Mouse (Mus musculus) kidney, postnatal 0 days (tissue): Measurements from ENCODE around the gene Hivep2. TPM values are rescaled to one million over a fixed set of nuclear protein-coding genes. Genes with fewer than 3 reads are reported as not detected.

ENCODE experiments used
- ATAC-seq: fragments of 200-750 bp; cut with Nextera tagmentation; replicated peaks from 2 replicates; pipeline ENCODE4 v1.8.0; 2017; ENCODE audit warnings: low read depth, moderate number of reproducible peaks, moderate TSS enrichment, moderate library complexity; ENCODE audit not compliant: low FRiP score
- DNase-seq: peaks from one replicate; pipeline ENCODE4 v3.0.0-alpha.2; 2016; ENCODE audit warnings: low spot score
- H3K27ac ChIP-seq: fragments of 300-500 bp; sonication (generic); 2 replicates; pipeline ENCODE4 v1.5.1; 2014; ENCODE audit warnings: mild to moderate bottlenecking
- H3K27me3 ChIP-seq: fragments of 300-500 bp; sonication (generic); 2 replicates; pipeline ENCODE4 v1.6.1; 2014; ENCODE audit warnings: low read length, mixed read lengths; ENCODE audit not compliant: insufficient read depth
- H3K36me3 ChIP-seq: fragments of 300-500 bp; sonication (generic); 2 replicates; pipeline ENCODE4 v1.6.1; 2014; ENCODE audit warnings: low read length, mixed read lengths; ENCODE audit not compliant: insufficient read depth
- H3K4me1 ChIP-seq: fragments of 300-500 bp; sonication (generic); replicated peaks from 2 replicates; pipeline ENCODE4 v1.6.1; 2014; ENCODE audit warnings: antibody characterized with exemption, low read length, mixed read lengths; ENCODE audit not compliant: insufficient read depth
- H3K4me2 ChIP-seq: fragments of 300-500 bp; sonication (generic); 2 replicates; pipeline ENCODE4 v1.6.1; 2014; ENCODE audit warnings: mild to moderate bottlenecking, low read length, moderate library complexity, mixed read lengths
- H3K4me3 ChIP-seq: fragments of 300-500 bp; sonication (generic); replicated peaks from 2 replicates; pipeline ENCODE4 v1.5.1; 2014; ENCODE audit warnings: low read depth, low read length
- H3K9ac ChIP-seq: fragments of 300-500 bp; sonication (generic); 2 replicates; pipeline ENCODE4 v1.6.1; 2014; ENCODE audit warnings: low read depth, low read length
- H3K9me3 ChIP-seq: fragments of 300-500 bp; sonication (generic); replicated peaks from 2 replicates; pipeline ENCODE4 v1.6.1; 2016; ENCODE audit warnings: low read length, inconsistent platforms, mixed read lengths
- CTCF ChIP-seq: IDR thresholded peaks from 2 replicates; pipeline ENCODE4 v1.5.1; 2016; ENCODE audit warnings: antibody characterized with exemption, low read depth, mild to moderate bottlenecking, moderate library complexity
- WGBS: fragments of 180-500 bp; shearing (Covaris S2); extraction: QIAGEN DNeasy Blood & Tissue Kit; methylation state at CpG from one replicate; pipeline ENCODE4 v1.1.7; 2014; 5-methylcytosine and 5-hydroxymethylcytosine counted together
- polyA plus RNA-seq: library from polyadenylated mRNA; unstranded; fragments of >200 nt; fragmentation: Nextera tagmentation; extraction: Ambion mirVana; gene quantifications from 2 replicates; pipeline ENCODE4 v1.2.1, GENCODE M21; 2015

The Hivep2 gene
- polyA plus RNA-seq, 1 experiment from 2014 or later: 3.4 TPM

DNA sequence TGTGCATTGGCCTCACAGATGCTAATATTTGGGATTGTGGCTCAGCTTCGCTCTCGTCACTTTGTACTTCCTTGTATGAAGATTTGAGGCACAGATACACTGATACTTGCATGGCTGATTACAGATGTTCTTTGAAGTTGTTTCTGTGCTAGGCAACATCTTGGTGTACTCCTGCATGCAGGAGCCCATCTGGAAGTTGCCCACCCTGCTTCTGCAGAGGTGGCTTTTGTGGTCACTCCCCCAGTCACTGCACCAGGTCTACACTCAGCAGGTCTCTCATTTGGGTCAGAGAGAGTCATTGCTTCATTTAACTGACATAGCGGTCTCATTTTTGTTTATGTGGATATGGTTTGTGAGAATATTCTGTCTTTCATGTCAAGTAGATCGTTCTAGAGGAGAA lies 22.9 kb downstream of the Hivep2 start:
- Histone ChIP-seq H3K27me3 (no peaks in the 10 kb centered on the region), H3K9ac (no peak overlapping the region), H3K27ac (no peak overlapping the region), H3K4me1 (0 out of 2 replicates have a peak, but pooled peaks cover 3% of the 10 kb centered on the region), H3K9me3 (no peaks in the 10 kb centered on the region), H3K36me3 (no peaks in the 10 kb centered on the region), H3K4me2 (no peak overlapping the region), H3K4me3 (no peak overlapping the region)
- no peak for TF ChIP-seq CTCF
- ATAC-seq: no peak
- WGBS: 85% methylated on average over 4 of the region's 4 CpGs
- no peak for DNase-seq

DNA sequence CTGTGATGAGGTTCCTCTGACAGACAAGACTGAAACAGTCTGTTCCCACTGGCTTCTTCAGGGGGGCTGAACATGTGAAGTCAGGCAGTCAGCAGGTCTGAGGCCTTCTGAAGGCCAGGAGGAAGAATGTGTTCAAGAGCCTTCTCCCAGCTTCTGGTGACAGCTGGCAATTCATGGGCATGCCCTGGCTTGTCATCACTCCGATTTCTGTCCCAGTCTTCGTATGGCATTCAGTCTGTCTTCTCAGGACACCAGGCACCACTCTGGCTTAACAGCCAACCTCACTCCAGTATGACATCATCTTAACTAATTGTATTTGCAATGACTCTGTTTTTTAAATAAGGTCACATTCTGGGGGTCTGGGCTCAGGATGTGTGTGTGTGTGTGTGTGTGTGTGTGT lies 25.0 kb downstream of the Hivep2 start:
- Histone ChIP-seq H3K36me3 (no peaks in the 10 kb centered on the region), H3K27me3 (no peaks in the 10 kb centered on the region), H3K27ac (no peak overlapping the region), H3K9ac (no peak overlapping the region), H3K4me1 (0 out of 2 replicates have a peak, but pooled peaks cover 3% of the 10 kb centered on the region), H3K9me3 (no peaks in the 10 kb centered on the region), H3K4me3 (no peak overlapping the region), H3K4me2 (no peak overlapping the region)
- no peak for TF ChIP-seq CTCF
- 86% methylated on average over 2 of the region's 2 CpGs for WGBS
- DNase-seq (no peak), ATAC-seq (no peak)

DNA sequence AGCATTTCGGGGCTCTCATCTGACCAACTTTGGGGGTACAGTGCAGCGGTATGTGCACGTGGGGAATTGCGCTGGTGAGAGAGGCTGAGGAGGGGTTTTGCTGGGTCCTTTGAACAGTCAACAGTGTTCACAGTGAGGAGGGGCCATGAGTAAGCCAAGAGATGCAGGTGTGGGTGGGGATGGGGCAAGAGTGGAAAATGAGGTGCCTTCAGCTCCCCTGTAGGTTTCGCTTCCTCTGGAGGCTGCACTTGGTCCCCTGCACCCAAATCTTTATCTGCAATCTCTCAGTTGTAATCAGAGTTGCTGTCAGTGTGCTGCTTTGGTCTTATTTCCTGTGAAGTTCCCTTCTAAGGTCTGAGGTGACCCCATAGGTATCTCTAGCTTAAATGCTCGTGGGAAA lies 27.5 kb downstream of the Hivep2 start:
- Histone ChIP-seq H3K9me3 (no peaks in the 10 kb centered on the region), H3K9ac (no peak overlapping the region), H3K4me1 (no peaks in the 10 kb centered on the region), H3K36me3 (no peaks in the 10 kb centered on the region), H3K4me3 (no peak overlapping the region), H3K27me3 (no peaks in the 10 kb centered on the region), H3K4me2 (no peak overlapping the region), H3K27ac (no peak overlapping the region)
- DNase-seq (no peak), ATAC-seq (no peak)
- WGBS: 83% methylated on average over 6 of the region's 6 CpGs
- no peak for TF ChIP-seq CTCF

DNA sequence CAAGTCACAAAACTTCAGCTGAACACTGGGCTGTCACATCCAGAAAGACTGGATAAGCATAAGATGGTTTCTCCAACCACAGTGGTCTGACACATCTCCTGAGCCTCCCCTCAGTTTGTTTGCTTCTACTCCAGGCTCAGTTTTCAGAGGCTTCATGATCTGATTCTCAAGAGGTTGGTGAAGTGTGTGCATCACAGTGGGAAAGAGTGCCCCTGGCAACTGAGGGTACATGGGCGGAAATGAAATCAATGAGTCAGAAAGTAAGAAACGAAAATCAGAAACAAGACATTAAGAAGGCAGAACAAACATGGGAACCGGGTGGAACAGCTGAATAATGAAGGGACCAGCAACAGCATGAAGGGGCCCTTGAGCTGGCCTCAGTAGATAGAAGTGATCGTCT lies 31.5 kb downstream of the Hivep2 start:
- ATAC-seq (no peak), DNase-seq (no peak)
- Histone ChIP-seq H3K4me2 (no peak overlapping the region), H3K9me3 (no peaks in the 10 kb centered on the region), H3K4me1 (no peaks in the 10 kb centered on the region), H3K36me3 (no peaks in the 10 kb centered on the region), H3K27ac (no peak overlapping the region), H3K9ac (no peak overlapping the region), H3K27me3 (no peaks in the 10 kb centered on the region), H3K4me3 (no peak overlapping the region)
- no peak for TF ChIP-seq CTCF
- 71% methylated on average over 4 of the region's 4 CpGs for WGBS

DNA sequence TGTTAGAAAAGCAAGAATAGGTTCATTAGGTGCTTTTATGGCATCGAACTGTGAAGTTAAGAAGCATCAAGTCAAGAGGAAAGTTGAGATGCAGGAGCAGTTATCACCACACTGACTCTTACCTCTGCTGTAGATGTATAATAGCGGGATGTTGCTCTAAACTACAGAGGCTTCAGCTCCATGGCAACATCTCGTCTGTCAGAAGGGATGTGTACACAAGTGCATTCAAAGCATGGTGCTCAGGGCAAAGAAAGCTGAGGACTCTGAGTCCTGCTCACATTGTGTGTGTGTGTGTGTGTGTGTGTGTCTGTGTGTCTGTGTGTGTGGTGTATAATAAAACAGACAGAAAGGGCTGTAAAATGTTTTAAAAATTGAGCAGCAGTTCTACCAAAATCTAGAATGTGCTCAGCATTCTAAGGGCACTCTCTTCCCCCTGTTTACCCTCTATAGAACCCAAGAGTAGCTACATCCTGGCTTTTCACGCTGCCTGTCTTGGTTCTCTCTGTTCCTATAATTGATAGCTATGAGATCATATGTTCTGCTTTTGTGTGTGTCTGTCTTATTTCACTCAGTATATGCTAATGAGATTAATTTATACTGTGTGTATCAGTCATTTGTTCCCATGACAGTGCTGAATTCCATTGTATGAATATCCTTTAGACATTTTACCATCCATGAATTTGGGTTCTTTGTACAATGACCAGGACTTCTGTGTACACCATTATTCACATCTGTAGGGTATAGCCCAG lies 39.1 kb downstream of the Hivep2 start:
- ATAC-seq: no peak
- WGBS: 79% methylated on average over 4 of the region's 4 CpGs
- no peaks in the 10 kb centered on the region for H3K36me3 ChIP-seq
- H3K9ac ChIP-seq: no peak overlapping the region
- H3K4me3 ChIP-seq: no peak overlapping the region
- H3K9me3 ChIP-seq: no peaks in the 10 kb centered on the region
- no peak overlapping the region for H3K27ac ChIP-seq
- DNase-seq: no peak
- no peaks in the 10 kb centered on the region for H3K27me3 ChIP-seq
- no peak overlapping the region for H3K4me2 ChIP-seq
- no peaks in the 10 kb centered on the region for H3K4me1 ChIP-seq
- no peak for TF ChIP-seq CTCF

DNA sequence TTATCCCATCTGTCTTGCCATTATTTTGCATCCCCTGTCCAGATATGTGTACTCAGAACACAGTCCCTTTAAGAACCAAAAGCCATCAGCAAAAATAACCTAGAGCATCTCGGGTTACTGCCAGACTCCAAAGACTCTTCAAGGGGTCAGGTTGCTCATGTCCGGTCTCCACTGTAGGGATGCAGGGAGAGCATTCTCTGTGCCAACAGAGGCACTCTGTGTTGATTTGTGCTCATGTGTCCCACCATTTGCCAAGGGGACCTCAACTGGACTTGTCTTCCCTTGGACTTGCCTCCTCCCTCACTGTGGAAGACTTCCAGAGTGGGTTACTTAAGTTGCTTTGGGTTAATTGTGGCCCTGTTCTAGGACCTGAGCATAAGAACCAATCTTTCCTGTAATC lies 43.8 kb downstream of the Hivep2 start:
- Histone ChIP-seq H3K27me3 (no peaks in the 10 kb centered on the region), H3K9me3 (no peaks in the 10 kb centered on the region), H3K27ac (no peak overlapping the region), H3K36me3 (no peaks in the 10 kb centered on the region), H3K4me3 (no peak overlapping the region), H3K4me1 (no peaks in the 10 kb centered on the region), H3K4me2 (no peak overlapping the region), H3K9ac (no peak overlapping the region)
- WGBS: 48% methylated on average over 2 of the region's 2 CpGs
- no peak for DNase-seq
- TF ChIP-seq CTCF: no peak
- no peak for ATAC-seq
